Mouse (Mus musculus): ENCODE results near the gene Gsk3b. TPM values are rescaled to one million over a fixed set of nuclear protein-coding genes. Genes with fewer than 3 reads are reported as not detected.

Gene Gsk3b
- polyA plus RNA-seq, 1 experiment from 2014 or later: 28.1 TPM

GRCm38 (mm10) chr16:38287762-38288161 lies 199.0 kb downstream of the Gsk3b start:
- DNase-seq (ENCODE audit: low spot score) (peak; percentile 53), ATAC-seq (ENCODE audit: low FRiP score, low TSS enrichment) (peak; percentile 86)
- Histone ChIP-seq H3K4me2 (replicated peaks; ENCODE audit: low read depth) (no peak overlapping the region), H3K27ac (replicated peaks) (peak overlapping the region; percentile 75), H3K4me1 (replicated peaks; ENCODE audit: control insufficient read depth, insufficient read depth) (no peaks in the 10 kb centered on the region), H3K9me3 (ENCODE audit: control insufficient read depth, low read length) (no peaks in the 10 kb centered on the region), H3K9ac (ENCODE audit: low read length) (no peak overlapping the region), H3K27me3 (ENCODE audit: control insufficient read depth, insufficient read depth, low read length) (no peaks in the 10 kb centered on the region), H3K36me3 (ENCODE audit: control insufficient read depth, insufficient read depth, low read length) (no peaks in the 10 kb centered on the region), H3K4me3 (ENCODE audit: low read depth, low read length) (no peak overlapping the region)
- WGBS: 61% methylated on average over 3 of the region's 3 CpGs
- TF ChIP-seq CTCF (IDR thresholded peaks at IDR 0.05; ENCODE audit: low read depth) (no peak), EP300 (optimal IDR thresholded peaks at IDR 0.05) (no peak)

GRCm38 (mm10) chr16:38288851-38289250 lies 200.1 kb downstream of the Gsk3b start:
- H3K36me3 ChIP-seq (ENCODE audit: control insufficient read depth, insufficient read depth, low read length): no peaks in the 10 kb centered on the region
- no peak overlapping the region for H3K27ac ChIP-seq (replicated peaks)
- no peak overlapping the region for H3K9ac ChIP-seq (ENCODE audit: low read length)
- TF ChIP-seq EP300 (optimal IDR thresholded peaks at IDR 0.05): no peak
- TF ChIP-seq CTCF (IDR thresholded peaks at IDR 0.05; ENCODE audit: low read depth): no peak
- H3K9me3 ChIP-seq (ENCODE audit: control insufficient read depth, low read length): no peaks in the 10 kb centered on the region
- ATAC-seq (ENCODE audit: low FRiP score, low TSS enrichment) (no peak; the same call in 1 of the 2 replicates), DNase-seq (ENCODE audit: low spot score) (peak; percentile 47)
- no peaks in the 10 kb centered on the region for H3K27me3 ChIP-seq (ENCODE audit: control insufficient read depth, insufficient read depth, low read length)
- H3K4me1 ChIP-seq (replicated peaks; ENCODE audit: control insufficient read depth, insufficient read depth): no peaks in the 10 kb centered on the region
- no peak overlapping the region for H3K4me3 ChIP-seq (ENCODE audit: low read depth, low read length)
- 17% methylated on average over 6 of the region's 6 CpGs for WGBS
- H3K4me2 ChIP-seq (replicated peaks; ENCODE audit: low read depth): no peak overlapping the region

- DNase-seq (ENCODE audit: low spot score) (no peak), ATAC-seq (ENCODE audit: low FRiP score, low TSS enrichment) (no peak)
- Histone ChIP-seq H3K27me3 (ENCODE audit: control insufficient read depth, insufficient read depth, low read length) (no peaks in the 10 kb centered on the region), H3K36me3 (ENCODE audit: control insufficient read depth, insufficient read depth, low read length) (no peaks in the 10 kb centered on the region), H3K9me3 (ENCODE audit: control insufficient read depth, low read length) (no peaks in the 10 kb centered on the region), H3K27ac (replicated peaks) (no peak overlapping the region), H3K4me1 (replicated peaks; ENCODE audit: control insufficient read depth, insufficient read depth) (no peaks in the 10 kb centered on the region), H3K9ac (ENCODE audit: low read length) (no peak overlapping the region), H3K4me2 (replicated peaks; ENCODE audit: low read depth) (no peak overlapping the region), H3K4me3 (ENCODE audit: low read depth, low read length) (no peak overlapping the region)
- 46% methylated on average over 2 of the region's 2 CpGs for WGBS
- TF ChIP-seq EP300 (optimal IDR thresholded peaks at IDR 0.05): no peak
- no peak for TF ChIP-seq CTCF (IDR thresholded peaks at IDR 0.05; ENCODE audit: low read depth)
Observed at GRCm38 (mm10) chr16:38290151-38290550, 201.3 kb downstream of the Gsk3b start.

GRCm38 (mm10) chr16:38294685-38295348 lies 206.0 kb downstream of the Gsk3b start, which contains the start of gene Nr1i2:
Gene Nr1i2, minus strand, starts transcription at chr16:38294824.
- Histone ChIP-seq H3K27ac (replicated peaks) (peak within 1 kb of the TSS; percentile 88), H3K9me3 (ENCODE audit: control insufficient read depth, low read length) (no peaks in the 10 kb centered on the region), H3K4me3 (ENCODE audit: low read depth, low read length) (peak within 1 kb of the TSS; percentile 33), H3K36me3 (ENCODE audit: control insufficient read depth, insufficient read depth, low read length) (no peaks in the 10 kb centered on the region), H3K4me2 (replicated peaks; ENCODE audit: low read depth) (peak within 1 kb of the TSS; percentile 33), H3K9ac (ENCODE audit: low read length) (peak within 1 kb of the TSS; percentile 56), H3K4me1 (replicated peaks; ENCODE audit: control insufficient read depth, insufficient read depth) (no peaks in the 10 kb centered on the region), H3K27me3 (ENCODE audit: control insufficient read depth, insufficient read depth, low read length) (no peaks in the 10 kb centered on the region)
- TF ChIP-seq EP300 (optimal IDR thresholded peaks at IDR 0.05) (no peak), CTCF (IDR thresholded peaks at IDR 0.05; ENCODE audit: low read depth) (no peak)
- peak; percentile 79 for DNase-seq (ENCODE audit: low spot score)
- 46% methylated on average over 7 of the region's 7 CpGs for WGBS
- peak; percentile 94 for ATAC-seq (ENCODE audit: low FRiP score, low TSS enrichment)

- Histone ChIP-seq H3K4me2 (replicated peaks; ENCODE audit: low read depth) (peak overlapping the region; percentile 17), H3K27me3 (ENCODE audit: control insufficient read depth, insufficient read depth, low read length) (no peaks in the 10 kb centered on the region), H3K9me3 (ENCODE audit: control insufficient read depth, low read length) (no peaks in the 10 kb centered on the region), H3K4me3 (ENCODE audit: low read depth, low read length) (no peak overlapping the region), H3K36me3 (ENCODE audit: control insufficient read depth, insufficient read depth, low read length) (no peaks in the 10 kb centered on the region), H3K9ac (ENCODE audit: low read length) (no peak overlapping the region), H3K27ac (replicated peaks) (peak overlapping the region; percentile 82), H3K4me1 (replicated peaks; ENCODE audit: control insufficient read depth, insufficient read depth) (no peaks in the 10 kb centered on the region)
- ATAC-seq (ENCODE audit: low FRiP score, low TSS enrichment) (peak; percentile 75), DNase-seq (ENCODE audit: low spot score) (peak; percentile 65)
- TF ChIP-seq CTCF (IDR thresholded peaks at IDR 0.05; ENCODE audit: low read depth) (peak; percentile 73), EP300 (optimal IDR thresholded peaks at IDR 0.05) (no peak)
- 23% methylated on average over 5 of the region's 5 CpGs for WGBS
Observed at GRCm38 (mm10) chr16:38295349-38295930, 206.6 kb downstream of the Gsk3b start.

Other genes starting within 250 kb of the Gsk3b start
- gene Gm36028, start 227.9 kb upstream of the Gsk3b start, polyA plus RNA-seq (2015; fragmentation: Nextera tagmentation; extraction: Ambion mirVana): 0.29 and 0.56 TPM in 2 replicates
- 26.0 and 27.5 TPM in 2 replicates for gene Lrrc58, start 220.6 kb upstream of the Gsk3b start, polyA plus RNA-seq (2015; fragmentation: Nextera tagmentation; extraction: Ambion mirVana)
- gene Gpr156, start 172.5 kb upstream of the Gsk3b start, polyA plus RNA-seq (2015; fragmentation: Nextera tagmentation; extraction: Ambion mirVana): 0.07 TPM in 2 replicates
- gene Nr1i2, start 205.8 kb downstream of the Gsk3b start, polyA plus RNA-seq (2015; fragmentation: Nextera tagmentation; extraction: Ambion mirVana): 10.6 and 13.6 TPM in 2 replicates